Mouse (Mus musculus) ES-E14 (cell line): ENCODE data around the gene Suz12. TPM values are rescaled to one million over a fixed set of nuclear protein-coding genes. Genes with fewer than 3 reads are reported as not detected.

Source experiments
- DNase-seq: peaks from one replicate; pipeline ENCODE4 v3.0.0-alpha.2; 2013; ENCODE audit warnings: low read depth, low spot score
- H3K27ac ChIP-seq: 2 replicates; pipeline ENCODE4 v1.5.1; 2012; ENCODE audit warnings: low read depth, mild to moderate bottlenecking, low read length, moderate library complexity, mixed read lengths; ENCODE audit not compliant: poor library complexity, insufficient read depth, severe bottlenecking
- H3K36me3 ChIP-seq: 2 replicates; pipeline ENCODE4 v1.6.1; 2012; ENCODE audit warnings: mild to moderate bottlenecking, low read length, moderate library complexity, mixed read lengths; ENCODE audit not compliant: control insufficient read depth, poor library complexity, insufficient read depth, severe bottlenecking
- H3K4me1 ChIP-seq, 2 experiments: fragments of 150-350 bp in 1 of 2; sonication (generic) in 1 of 2; 2 replicates each; pipeline ENCODE4 v1.6.1; 2012; ENCODE audit warnings: low read length in 2 of 2, mild to moderate bottlenecking in 1 of 2, mixed read lengths in 1 of 2; ENCODE audit not compliant: control insufficient read depth in 2 of 2, insufficient read depth in 2 of 2, poor library complexity in 1 of 2
- H3K4me3 ChIP-seq, 2 experiments: fragments of 150-350 bp in 1 of 2; sonication (generic) in 1 of 2; 2 replicates each; pipeline ENCODE4 v1.5.1; 2012; ENCODE audit warnings: low read length in 2 of 2, low read depth in 1 of 2, mild to moderate bottlenecking in 1 of 2, mixed read lengths in 1 of 2; ENCODE audit not compliant: insufficient read depth in 1 of 2, poor library complexity in 1 of 2, severe bottlenecking in 1 of 2
- H3K9ac ChIP-seq: 2 replicates; pipeline ENCODE4 v1.6.1; 2012; ENCODE audit warnings: low read depth, mild to moderate bottlenecking, low read length, mixed read lengths; ENCODE audit not compliant: poor library complexity, insufficient read depth, severe bottlenecking
- H3K9me3 ChIP-seq: fragments of 150-350 bp; sonication (generic); 2 replicates; pipeline ENCODE4 v1.6.1; 2012; ENCODE audit warnings: low read depth, mild to moderate bottlenecking, low read length; ENCODE audit not compliant: control insufficient read depth, insufficient read depth
- CHD2 ChIP-seq: IDR thresholded peaks from 2 replicates; pipeline ENCODE4 v1.6.1; 2014; ENCODE audit warnings: mild to moderate bottlenecking, low read depth, low read length, inconsistent platforms
- HCFC1 ChIP-seq: IDR thresholded peaks from 2 replicates; pipeline ENCODE4 v1.6.1; 2012; ENCODE audit warnings: low read length, inconsistent platforms, borderline replicate concordance; ENCODE audit not compliant: insufficient read depth
- MAFK ChIP-seq: IDR thresholded peaks from 2 replicates; pipeline ENCODE4 v1.6.1; 2014; ENCODE audit warnings: mild to moderate bottlenecking, low read depth, low read length, inconsistent platforms; ENCODE audit not compliant: insufficient read depth
- ZC3H11A ChIP-seq: IDR thresholded peaks from 2 replicates; pipeline ENCODE4 v1.6.1; 2012; ENCODE audit warnings: low read depth, mild to moderate bottlenecking, inconsistent platforms, low read length, borderline replicate concordance
- ZNF384 ChIP-seq: IDR thresholded peaks from 2 replicates; pipeline ENCODE4 v1.6.1; 2012; ENCODE audit warnings: low read depth, low read length, inconsistent platforms
- in situ Hi-C, 2 experiments: fragments of 600-800 bp; cut with MboI; formaldehyde crosslinking; loops; one replicate each; pipeline ENCODE4 v1.15.1; 2025; ENCODE audit warnings: low sequenced_read_pairs in 2 of 2, inconsistent platforms in 1 of 2; ENCODE audit not compliant: unreplicated experiment in 2 of 2
- total RNA-seq: library from RNA; depleted of rRNA; stranded (reverse); fragments of 300-350 nt; gene quantifications from 2 replicates; pipeline ENCODE4 v1.2.3, GENCODE M21; 2012

Gene Suz12
- total RNA-seq, 1 experiment = 93.2 TPM

DNA sequence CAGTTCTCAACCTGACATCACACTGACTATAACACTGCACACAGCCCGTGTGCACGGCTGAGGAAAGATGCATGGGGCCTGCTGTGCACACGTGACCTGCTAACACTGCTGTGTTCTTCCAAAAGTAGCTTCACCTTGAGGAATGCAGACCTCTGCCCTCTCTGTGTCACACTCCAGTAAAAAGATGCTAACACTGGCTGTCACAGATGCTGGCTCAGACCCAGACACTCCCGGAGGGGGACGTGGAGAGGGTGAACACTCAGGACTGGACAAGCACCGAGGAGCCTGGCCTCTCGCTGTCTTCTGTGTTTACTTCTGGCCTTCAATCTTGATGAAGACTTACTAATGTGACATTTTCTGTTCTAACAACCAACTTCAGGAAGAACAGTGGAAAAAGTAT is 54.0 kb downstream of the Suz12 start:
- Histone ChIP-seq H3K36me3 (peaks cover 17% of the 10 kb centered on the region), H3K4me1 (no peaks in the 10 kb centered on the region)
- in situ Hi-C loops = no loop called here

GRCm38 (mm10) chr11:80050088-80050487 is 57.2 kb downstream of the Suz12 start:
- no peak overlapping the region for H3K27ac ChIP-seq
- no peak for TF ChIP-seq MAFK
- TF ChIP-seq CHD2 = no peak
- no peak for TF ChIP-seq ZNF384
- TF ChIP-seq ZC3H11A = no peak
- no peak for TF ChIP-seq HCFC1
- H3K9ac ChIP-seq = no peak overlapping the region
- H3K4me1 ChIP-seq = peaks cover 0 to 2% of the 10 kb centered on the region in 2 experiments; a peak in 1 of 4 replicates
- DNase-seq = no peak
- in situ Hi-C loops = no loop called here
- no peak overlapping the region for H3K4me3 ChIP-seq
- H3K9me3 ChIP-seq = no peaks in the 10 kb centered on the region
- H3K36me3 ChIP-seq = peaks cover 36% of the 10 kb centered on the region

More for the DNA sequence above, 54.0 kb downstream of the Suz12 start:
- no peak overlapping the region for H3K27ac ChIP-seq
- TF ChIP-seq ZC3H11A (no peak), ZNF384 (no peak), MAFK (no peak), CHD2 (no peak), HCFC1 (no peak)
- no peak for DNase-seq
- H3K4me3 ChIP-seq = no peak overlapping the region
- H3K9me3 ChIP-seq = no peaks in the 10 kb centered on the region
- H3K9ac ChIP-seq = no peak overlapping the region

DNA sequence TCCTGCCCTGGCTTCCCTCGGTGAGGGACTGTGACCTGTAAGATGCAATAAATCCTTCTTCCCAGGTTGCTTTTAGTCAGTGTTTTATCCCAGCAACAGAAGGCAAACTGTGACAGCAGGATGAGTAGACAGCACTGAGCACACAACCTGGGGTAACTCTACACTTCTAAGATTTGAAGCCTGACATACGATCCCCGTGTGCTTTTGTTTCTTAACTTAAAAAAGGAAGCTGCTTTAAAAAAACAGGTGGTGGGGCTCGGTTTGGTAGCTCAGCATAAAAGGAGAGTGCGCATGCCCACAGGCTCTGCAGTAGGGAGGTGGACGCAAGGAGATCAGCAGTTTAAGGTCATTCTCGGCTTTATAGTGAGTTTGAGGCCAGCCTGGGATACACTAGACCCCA is 59.5 kb downstream of the Suz12 start:
- Histone ChIP-seq H3K4me3 (no peak overlapping the region), H3K9ac (no peak overlapping the region), H3K4me1 (peaks cover 0 to 4% of the 10 kb centered on the region in 2 experiments; a peak in 1 of 4 replicates), H3K9me3 (no peaks in the 10 kb centered on the region), H3K36me3 (peaks cover 40% of the 10 kb centered on the region), H3K27ac (no peak overlapping the region)
- in situ Hi-C loops = no loop called here
- DNase-seq = no peak
- TF ChIP-seq ZNF384 (no peak), HCFC1 (no peak), CHD2 (no peak), MAFK (no peak), ZC3H11A (no peak)

DNA sequence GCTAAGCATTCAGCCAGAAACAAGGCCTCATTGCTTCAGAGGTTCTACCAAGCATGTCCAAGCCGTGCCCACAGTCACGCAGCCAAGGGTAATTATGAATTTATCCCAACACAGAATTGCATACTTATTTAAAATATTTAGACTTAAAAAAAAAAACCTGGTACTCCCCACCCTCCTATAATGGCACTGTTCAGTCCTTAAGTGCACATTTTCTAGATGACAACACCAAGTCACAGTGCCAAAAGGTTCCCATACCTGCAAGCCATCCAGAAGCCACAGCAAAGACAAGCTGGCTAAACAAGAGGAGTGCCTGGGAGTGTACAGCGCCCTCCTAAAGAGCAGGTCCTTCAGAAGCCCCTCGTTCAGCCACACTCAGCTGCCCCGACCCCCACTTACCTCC is 60.3 kb downstream of the Suz12 start:
- in situ Hi-C loops = no loop called here
- DNase-seq = no peak
- no peak for TF ChIP-seq ZNF384
- TF ChIP-seq HCFC1 = no peak
- TF ChIP-seq MAFK = no peak
- TF ChIP-seq ZC3H11A = no peak
- no peak for TF ChIP-seq CHD2
- H3K9me3 ChIP-seq = no peaks in the 10 kb centered on the region
- no peak overlapping the region; the same call in 1 of the 2 replicates for H3K27ac ChIP-seq
- H3K4me1 ChIP-seq = peaks cover 0 to 4% of the 10 kb centered on the region in 2 experiments; a peak in 1 of 4 replicates
- peaks cover 45% of the 10 kb centered on the region for H3K36me3 ChIP-seq
- no peak overlapping the region for H3K4me3 ChIP-seq
- no peak overlapping the region for H3K9ac ChIP-seq

DNA sequence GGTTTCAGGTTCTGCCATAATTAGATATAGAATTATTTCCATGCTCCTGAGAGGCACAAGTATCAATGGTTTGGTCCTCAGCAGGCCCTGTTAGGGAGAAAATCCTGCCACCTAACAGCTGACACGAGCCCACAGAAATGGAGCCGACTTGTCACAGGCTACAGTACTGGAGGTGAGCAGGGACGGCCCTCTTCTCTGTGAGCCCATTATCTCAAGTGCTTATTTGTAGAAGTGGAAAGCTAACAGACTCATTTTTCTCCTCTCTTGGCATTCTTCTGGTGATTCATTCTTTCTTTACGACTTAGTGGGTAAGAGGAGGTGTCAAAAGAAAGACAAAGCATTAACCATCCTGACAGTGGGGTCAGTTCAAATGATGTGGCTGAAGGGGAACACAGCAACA is 61.8 kb downstream of the Suz12 start:
- peaks cover 39% of the 10 kb centered on the region for H3K36me3 ChIP-seq
- no peak overlapping the region for H3K27ac ChIP-seq
- H3K9ac ChIP-seq = no peak overlapping the region
- H3K4me1 ChIP-seq = peaks cover 0 to 4% of the 10 kb centered on the region in 2 experiments; a peak in 1 of 4 replicates
- H3K9me3 ChIP-seq = no peaks in the 10 kb centered on the region
- no peak for TF ChIP-seq HCFC1
- no peak for TF ChIP-seq ZC3H11A
- no peak for TF ChIP-seq CHD2
- TF ChIP-seq MAFK = no peak
- no peak for TF ChIP-seq ZNF384
- H3K4me3 ChIP-seq = no peak overlapping the region
- DNase-seq = no peak
- in situ Hi-C loops = no loop called here
